Mouse (Mus musculus) thymus, postnatal 0 days (tissue): ENCODE data around the gene Lhx6. TPM values are rescaled to one million over a fixed set of nuclear protein-coding genes. Genes with fewer than 3 reads are reported as not detected.
A peak's percentile ranks its signal among the peaks of the same experiment; 100 is the strongest.

Experiments used
- DNase-seq: peaks from one replicate; pipeline ENCODE4 v3.0.0-alpha.2; 2015; ENCODE audit warnings: low spot score
- polyA plus RNA-seq: library from polyadenylated mRNA; unstranded; fragments of >200 nt; fragmentation: Nextera tagmentation; extraction: Ambion mirVana; gene quantifications from 2 replicates; pipeline ENCODE4 v1.2.1, GENCODE M21; 2015

Gene Lhx6
- polyA plus RNA-seq, 1 experiment from 2014 or later: 0.64 TPM

DNA sequence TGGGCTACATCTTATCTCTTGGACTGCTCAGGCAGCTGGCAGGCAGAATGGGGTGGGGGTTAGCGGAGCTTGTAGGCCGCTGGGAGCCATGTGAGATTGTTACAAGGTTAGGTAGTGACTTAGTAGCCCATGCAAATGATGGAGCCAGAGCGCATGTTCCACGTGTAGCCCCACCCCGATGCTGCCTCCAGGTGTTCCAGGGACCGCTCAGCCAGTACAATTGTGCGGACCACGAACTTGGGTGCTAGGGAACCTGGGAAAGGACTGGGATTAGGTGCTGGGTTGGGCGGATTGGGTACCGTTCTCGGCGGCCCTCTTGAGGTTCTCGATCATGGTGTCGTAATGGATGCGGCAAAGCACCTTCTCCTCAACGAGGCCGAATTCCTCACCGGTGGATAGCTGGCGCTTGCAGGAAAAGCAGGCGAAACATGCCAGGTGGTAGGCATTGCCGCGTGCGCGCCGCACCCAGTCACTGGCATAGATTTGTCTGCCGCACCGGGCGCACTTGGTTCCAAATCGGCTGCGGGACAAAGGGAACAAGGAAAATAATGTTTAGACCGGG, 11.2 kb downstream of the Lhx6 start:
- DNase-seq: no peak

GRCm38 (mm10) chr2:36093301-36093700, 11.9 kb downstream of the Lhx6 start:
- DNase-seq: no peak

GRCm38 (mm10) chr2:36092748-36093147, 12.5 kb downstream of the Lhx6 start:
- no peak for DNase-seq

DNA sequence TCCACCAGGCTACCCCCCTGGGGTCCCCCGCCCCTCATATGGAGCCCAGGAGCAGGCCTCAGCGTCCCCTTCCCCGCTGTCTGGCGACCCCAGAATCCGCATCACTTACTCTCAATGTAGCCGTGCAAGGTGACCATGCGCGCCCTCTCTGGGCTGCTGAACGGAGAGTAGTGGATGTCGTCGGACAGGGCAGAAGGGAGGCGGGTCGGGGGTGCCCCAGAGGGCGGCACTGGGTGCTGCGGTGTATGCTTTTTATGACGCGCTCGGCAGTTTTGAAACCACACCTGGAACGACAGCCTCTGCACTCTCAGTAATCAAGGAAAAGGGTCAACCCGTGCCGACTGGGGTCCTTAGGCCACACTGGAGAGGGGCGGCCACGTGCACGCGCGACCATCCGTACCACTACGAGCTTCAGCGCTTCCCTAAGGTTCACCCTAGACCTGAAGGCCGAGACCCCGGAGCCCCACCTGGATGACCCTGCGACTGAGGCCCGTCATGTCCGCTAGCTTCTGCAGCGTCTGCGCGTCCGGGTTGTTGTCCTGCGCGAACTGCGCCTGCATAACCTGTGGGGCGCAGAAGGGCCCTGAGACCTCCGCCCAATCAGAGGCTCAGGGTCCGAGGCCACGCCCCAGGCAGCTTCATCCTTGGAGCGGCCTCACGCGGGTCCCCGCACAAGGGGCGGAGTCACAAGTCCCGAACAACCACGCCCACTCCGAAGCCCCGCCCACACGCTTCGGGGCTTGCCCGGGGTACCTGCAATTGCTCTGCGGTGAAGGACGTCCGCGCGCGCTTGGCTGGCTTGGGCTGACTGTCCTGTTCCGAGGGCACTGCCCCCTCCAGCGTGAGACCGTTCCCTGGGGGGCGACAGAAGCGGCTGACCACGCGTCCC, 14.1 kb downstream of the Lhx6 start:
- peak; percentile 52 for DNase-seq

- DNase-seq: no peak
These were observed 16.0 kb downstream of the Lhx6 start for GRCm38 (mm10) chr2:36089190-36089589.

- no peak for DNase-seq
These were observed 20.2 kb downstream of the Lhx6 start for GRCm38 (mm10) chr2:36085041-36085440.

DNA sequence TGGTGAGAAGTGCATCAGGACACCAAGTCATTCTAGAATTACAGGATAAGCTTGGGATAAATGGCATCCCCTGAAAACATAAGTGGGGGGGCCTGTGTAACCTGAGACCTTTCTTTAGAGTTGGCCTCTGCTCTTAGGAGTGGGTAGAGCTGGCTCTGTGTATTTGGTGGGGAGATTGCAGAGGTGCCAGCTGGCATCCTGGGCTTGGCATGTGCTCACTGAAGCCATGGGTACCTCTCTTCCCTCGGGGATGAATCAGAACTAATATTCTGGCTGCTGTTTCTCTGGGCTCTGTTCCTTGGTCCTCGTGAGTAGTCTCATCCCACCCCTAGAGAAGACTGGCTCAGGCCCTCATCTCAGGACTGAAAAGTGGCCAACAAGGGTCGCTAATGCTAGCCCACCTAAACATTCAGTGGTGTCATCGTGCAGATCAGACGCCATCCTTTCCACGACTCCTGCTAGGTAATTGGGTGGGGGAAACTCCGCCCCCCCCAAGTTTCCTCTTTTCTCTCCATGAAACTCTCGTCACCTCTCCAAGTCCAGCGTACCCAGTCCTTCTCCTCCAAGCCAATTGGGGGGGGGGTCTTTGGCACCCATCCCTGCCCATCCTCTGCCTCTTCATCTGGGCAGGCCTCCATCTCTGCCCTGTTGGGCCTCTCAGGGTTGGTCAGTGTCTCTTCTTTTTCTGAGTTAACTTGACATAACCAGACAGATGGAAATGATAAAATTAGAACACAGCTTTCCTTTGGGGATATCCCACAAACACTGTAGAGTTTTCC, 22.2 kb downstream of the Lhx6 start:
- no peak for DNase-seq

DNA sequence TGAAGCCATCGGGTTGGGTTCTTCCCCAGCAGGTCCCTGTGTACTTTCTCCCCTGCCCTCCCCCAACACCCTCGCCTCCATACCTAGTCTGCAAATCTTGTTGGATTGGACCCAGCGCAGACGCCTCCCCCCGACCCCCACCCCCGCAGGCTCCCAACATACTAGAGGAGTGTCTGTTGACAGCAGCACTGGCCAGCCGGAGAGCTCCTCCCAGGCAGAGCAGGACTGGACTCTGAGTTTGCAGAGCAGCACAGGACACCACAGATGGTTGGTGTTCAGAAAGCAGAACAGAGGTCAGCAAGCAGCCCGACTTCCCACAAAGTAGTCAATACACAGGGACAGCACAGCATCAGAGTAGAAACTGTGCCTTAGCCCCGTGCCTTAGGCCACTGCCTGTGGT, 23.8 kb downstream of the Lhx6 start:
- DNase-seq: no peak

GRCm38 (mm10) chr2:36077160-36077761, 27.9 kb downstream of the Lhx6 start:
- no peak for DNase-seq

GRCm38 (mm10) chr2:36075210-36075609, 30.0 kb downstream of the Lhx6 start:
- no peak for DNase-seq

DNA sequence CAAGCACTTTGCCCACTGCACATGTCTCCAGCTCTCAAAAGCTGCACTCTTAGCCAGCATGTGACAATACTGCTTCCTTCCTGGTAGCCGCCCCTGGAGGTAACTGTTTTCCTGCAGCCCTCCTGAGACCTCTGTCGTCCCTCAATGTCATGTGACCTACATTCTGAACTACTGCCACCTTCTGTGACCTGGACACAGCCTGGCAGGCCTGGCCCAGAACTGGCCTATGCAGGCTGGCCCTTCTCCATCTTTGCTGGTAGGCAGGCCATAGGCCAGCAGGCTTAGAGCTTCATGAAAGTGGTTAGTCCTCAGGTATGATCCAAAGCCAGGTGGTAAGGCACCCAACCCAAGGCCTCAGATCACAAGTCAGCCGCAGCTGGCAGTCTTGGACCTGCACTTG, 31.4 kb downstream of the Lhx6 start:
- DNase-seq: no peak

DNA sequence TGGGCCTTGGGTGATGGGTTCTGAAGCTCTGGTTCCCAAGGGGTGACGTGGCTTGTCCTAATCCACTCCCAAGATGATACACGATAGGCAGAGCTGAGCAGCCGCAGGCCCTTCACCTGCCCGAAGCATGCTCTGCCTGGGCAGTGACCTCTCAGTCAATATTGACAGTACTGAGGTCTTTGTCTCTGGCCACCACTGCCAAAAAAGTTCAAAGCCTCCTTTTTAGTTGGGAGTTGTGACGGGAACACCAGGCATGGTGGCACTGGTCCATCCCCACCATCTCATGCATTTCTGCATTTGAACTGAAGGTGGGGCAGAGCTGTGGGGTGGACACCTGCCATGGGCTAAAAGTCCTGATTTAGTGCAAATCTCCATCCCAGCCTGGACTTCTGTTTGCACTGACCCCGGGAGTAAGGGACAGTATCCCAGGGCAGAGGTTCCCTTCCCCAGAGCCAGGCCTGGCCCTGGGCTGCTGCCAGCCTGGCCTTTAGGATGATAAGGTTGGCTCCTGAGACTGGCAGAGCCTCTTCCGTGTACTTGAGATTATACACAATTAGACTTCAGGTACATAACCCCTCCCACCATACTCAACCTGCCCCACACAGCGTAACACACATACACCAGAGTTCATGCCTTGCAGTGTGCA, 33.4 kb downstream of the Lhx6 start:
- DNase-seq: no peak

- DNase-seq: no peak
These were observed 38.1 kb downstream of the Lhx6 start for GRCm38 (mm10) chr2:36067132-36067531.

DNA sequence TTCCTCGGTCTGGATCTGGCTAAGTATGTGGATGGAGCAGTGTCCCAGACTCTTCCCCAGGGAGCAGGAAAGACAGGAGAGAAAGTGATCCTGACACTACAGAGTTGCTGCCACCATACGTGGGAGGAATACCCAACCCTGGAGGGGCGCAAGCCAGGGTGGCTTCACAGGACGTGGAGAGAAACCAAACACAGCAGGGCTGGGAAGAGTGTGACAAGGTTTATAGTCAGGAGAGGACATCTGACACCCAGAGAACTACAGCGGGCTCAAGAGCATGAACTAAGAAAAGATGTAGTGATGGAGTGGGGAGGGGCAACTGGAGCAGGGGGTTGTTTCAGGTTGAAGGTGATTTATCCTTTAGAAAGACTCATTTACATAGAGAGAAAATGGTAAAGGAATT, 43.8 kb downstream of the Lhx6 start:
- DNase-seq: no peak

DNA sequence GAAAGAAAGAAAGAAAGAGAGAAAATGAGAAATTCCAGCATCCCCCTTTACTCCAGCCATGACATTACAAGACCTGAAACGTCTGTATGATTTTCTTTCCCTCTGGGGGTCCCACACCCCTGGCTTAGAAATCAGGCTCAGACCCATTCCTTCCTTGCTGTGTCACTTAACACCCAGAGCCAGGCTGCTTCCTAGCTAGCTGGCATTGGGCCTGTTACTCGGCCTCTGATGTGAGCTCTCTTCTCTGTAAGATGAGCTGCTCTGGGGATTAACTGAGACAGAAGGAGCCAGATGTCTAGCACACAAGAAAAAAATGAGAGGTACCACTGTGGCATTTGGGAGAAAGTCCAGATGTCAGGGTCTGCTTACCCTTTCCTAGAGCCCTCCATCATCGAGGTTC, 49.0 kb downstream of the Lhx6 start:
- no peak for DNase-seq

DNA sequence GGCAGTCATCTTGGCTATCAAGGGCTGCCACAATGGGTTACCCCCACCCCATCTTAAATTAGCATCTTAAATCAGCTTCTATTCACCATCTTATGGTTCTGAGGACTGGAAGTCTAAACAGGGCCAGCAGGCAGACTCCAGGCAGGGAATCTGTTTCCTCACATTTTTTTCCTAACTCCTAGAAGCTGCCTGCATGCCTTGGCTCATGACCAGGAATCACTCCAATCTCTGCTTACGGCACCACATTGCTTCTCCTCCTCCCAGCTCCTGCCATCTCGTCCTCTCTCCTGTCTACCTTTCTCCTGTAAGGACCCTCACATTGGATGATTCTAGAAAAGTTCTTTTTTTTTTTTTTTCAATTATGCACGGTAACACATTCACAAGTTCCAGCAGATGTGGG, 52.0 kb downstream of the Lhx6 start:
- no peak for DNase-seq

DNA sequence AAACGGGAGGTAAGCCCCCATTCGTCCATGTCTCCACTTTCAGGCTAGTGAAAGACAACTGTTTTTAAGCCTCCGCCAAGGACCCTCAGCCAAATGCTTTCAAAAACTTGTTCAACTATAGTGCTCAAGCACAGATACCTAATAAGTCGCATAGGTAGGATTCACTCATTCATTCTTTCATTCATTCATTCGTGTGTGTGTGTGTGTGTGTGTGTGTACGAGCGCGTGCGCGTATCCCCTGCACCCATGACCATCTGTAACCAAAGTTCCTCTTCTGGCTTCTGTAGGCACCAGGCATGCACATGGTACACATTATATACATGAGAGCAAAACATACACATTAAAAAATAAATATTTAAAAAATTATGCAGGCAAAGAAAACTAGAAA, 55.6 kb downstream of the Lhx6 start:
- no peak for DNase-seq

DNA sequence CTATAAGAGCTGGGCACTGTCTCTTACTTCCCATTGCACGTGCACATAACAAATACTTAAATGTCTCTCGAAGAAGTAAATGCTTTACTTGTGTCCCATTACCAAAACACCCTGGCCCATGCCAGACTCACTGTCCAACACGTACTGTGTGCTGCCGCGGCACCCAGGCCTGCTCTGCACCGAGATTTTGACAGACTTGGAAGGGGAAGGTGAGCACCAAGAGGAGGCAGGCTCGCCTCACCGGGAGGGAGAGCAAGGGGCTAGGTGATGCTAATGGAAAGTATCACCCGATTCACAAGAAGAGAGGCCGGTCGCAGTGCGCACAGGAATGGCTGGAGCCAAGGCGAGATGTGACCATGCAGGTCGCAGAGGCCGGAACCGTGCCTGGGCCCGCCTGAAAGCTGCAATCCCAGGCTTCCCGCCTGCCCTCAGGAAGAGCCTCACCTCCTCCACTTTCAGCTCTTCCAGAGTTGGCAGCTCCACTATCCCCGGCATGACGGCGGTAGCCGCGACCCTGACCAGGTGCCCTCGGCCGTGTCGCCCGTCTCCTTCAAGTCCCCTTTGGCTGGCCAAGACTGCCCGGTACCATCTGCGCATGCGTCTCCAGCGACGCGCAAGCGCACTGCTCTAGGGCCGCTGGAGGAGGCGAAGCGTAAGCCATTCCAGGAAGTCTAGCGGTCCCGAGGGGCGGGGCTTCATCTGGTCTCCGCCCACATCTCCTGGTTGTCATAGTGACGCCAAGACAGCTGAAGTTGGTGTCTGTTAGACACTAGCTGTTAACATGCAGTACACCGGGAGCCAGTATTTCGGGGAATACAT, 56.3 kb downstream of the Lhx6 start, which contains the start of the genes Ndufa8 and Morn5:
Ndufa8 (minus strand) TSS at position 659 of the 819 bp plus-strand sequence.
Morn5 (plus strand) TSS at position 711 of the 819 bp plus-strand sequence.
- peak; percentile 98 for DNase-seq

GRCm38 (mm10) chr2:36048164-36048563, 57.0 kb downstream of the Lhx6 start:
- DNase-seq: no peak

DNA sequence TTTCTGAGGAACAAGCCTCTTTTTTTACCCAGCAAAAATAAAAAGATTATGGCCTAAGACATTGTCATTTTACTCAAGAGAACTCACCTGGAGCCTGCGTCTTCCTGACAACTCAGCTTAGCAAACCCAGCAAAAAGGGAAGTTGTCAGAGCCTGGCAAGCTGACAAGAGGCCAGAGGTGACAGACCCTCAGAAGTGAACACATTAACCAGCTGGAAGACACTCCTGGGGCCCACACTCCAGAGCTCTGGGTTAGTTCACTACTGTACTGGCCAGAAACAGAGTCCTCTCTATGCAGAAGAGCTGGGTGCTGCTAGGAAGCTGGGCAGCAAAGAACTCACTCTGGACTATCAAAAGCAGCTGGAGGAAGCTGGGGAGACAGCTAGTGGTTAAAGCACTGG, 64.3 kb downstream of the Lhx6 start:
- DNase-seq: no peak
